Mouse (Mus musculus): Measurements from ENCODE around the gene Tubd1. TPM values are rescaled to one million over a fixed set of nuclear protein-coding genes. Genes with fewer than 3 reads are reported as not detected.

The Tubd1 gene
- polyA plus RNA-seq, 1 experiment from 2014 or later = 13.7 TPM

DNA sequence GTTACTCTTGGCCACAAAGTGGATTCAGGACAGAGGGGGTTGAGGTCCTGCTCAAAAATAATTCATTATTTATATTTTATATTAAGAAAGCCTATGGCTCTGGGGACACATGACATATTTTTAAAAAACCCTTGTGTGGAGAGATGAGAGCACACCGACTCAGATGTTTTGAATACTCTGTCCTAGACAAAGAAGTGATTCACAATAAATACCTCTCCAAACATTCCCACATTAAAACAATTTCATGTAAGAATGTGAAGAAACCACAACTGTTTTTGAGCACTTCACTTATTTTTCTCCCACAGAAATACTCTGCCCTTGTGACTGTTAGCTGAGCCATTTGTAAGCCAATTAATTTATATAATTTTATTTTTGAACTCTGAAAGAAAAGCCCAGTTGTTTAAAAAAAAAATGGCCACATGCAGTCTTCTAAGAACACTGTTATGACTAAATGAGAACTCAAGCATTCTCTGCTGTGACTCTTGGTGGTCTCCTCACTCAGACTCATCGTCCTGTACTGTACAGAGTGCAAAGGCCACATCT, 63.1 kb downstream of the Tubd1 start:
- Histone ChIP-seq H3K4me1 (peaks cover 41% of the 10 kb centered on the region), H3K4me3 (no peak overlapping the region), H3K36me3 (peaks cover 53% of the 10 kb centered on the region), H3K27me3 (replicated peaks) (no peaks in the 10 kb centered on the region), H3K9ac (no peak overlapping the region), H3K9me3 (replicated peaks) (no peaks in the 10 kb centered on the region), H3K27ac (no peak overlapping the region), H3K4me2 (no peak overlapping the region)
- ATAC-seq = no peak
- 82% methylated on average over 2 of the region's 2 CpGs for WGBS (ENCODE audit: insufficient replicate concordance)

DNA sequence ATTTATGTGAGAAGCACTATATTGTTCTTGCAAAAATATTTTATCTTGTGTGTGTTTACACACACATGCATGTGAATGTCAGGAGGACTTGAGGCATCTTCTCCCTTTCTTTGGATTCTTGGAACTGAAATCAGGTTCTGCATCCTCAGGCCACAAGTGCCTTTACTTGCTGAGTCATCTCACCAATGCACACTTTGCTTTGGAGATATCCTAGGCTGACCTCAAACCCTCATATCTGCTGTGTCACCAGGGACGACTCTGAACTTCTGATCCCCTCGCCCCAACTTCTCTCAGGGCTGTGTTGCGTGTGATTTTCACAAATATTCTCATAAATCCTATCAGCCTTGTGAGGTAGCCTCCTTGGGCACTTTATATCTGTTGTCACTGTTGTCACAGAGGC, 65.4 kb downstream of the Tubd1 start:
- H3K4me1 ChIP-seq = peaks cover 58% of the 10 kb centered on the region
- peak overlapping the region; percentile 34 for H3K4me2 ChIP-seq
- H3K27me3 ChIP-seq (replicated peaks) = no peaks in the 10 kb centered on the region
- peaks cover 40% of the 10 kb centered on the region for H3K36me3 ChIP-seq
- ATAC-seq = peak; percentile 87
- no peaks in the 10 kb centered on the region for H3K9me3 ChIP-seq (replicated peaks)
- peak overlapping the region; percentile 86 for H3K27ac ChIP-seq
- no peak overlapping the region for H3K4me3 ChIP-seq
- 14% methylated on average over 3 of the region's 3 CpGs for WGBS (ENCODE audit: insufficient replicate concordance)
- no peak overlapping the region for H3K9ac ChIP-seq

DNA sequence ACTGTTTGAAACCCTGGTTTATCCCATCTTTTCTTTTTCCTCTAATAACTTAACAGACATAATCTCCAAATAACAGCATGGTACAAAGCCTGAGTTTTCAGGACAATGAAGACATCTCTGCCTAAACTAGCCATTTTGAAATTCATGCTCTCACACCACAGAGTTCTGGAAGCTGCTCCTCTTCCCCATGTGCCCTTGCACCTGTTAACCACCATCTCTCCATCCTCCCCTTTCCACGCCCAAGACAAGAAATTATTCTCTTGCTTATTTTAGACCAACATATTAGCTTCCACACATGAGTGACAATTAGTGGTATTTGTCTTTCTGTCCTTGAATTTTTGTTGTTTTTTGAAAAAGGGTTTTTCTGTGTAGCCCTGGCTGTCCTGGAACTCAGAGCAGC, 67.2 kb downstream of the Tubd1 start:
- Histone ChIP-seq H3K9ac (no peak overlapping the region), H3K4me1 (peaks cover 65% of the 10 kb centered on the region), H3K27ac (peak overlapping the region; percentile 51; the same call in 1 of the 2 replicates), H3K4me3 (no peak overlapping the region), H3K4me2 (no peak overlapping the region), H3K36me3 (peaks cover 36% of the 10 kb centered on the region), H3K9me3 (replicated peaks) (no peaks in the 10 kb centered on the region), H3K27me3 (replicated peaks) (no peaks in the 10 kb centered on the region)
- no peak for ATAC-seq
- 85% methylated on average over 1 of the region's 1 CpGs for WGBS (ENCODE audit: insufficient replicate concordance)

DNA sequence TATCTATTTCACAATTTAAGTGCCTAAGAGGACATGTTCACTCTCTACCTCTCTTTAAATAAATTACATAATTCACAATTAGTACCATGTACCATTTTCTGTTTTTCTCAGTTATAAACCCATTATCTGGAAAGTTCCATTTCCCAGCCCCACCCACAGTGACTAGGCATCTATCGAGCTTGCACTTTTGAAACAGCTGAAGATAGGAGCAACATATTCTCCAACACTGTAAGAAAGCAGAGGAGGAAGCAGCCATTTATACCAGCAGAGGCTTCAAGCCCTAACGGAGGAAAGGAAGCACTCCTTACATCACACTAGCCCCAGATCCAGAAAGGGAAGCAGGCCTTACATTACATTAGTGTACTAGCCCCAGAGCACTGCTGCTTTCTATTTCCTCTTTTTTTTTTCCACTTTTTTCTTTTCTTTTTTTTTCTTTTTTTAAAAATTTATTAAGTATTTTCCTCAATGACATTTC, 69.3 kb downstream of the Tubd1 start:
- peak overlapping the region; percentile 15; the same call in 1 of the 2 replicates for H3K4me3 ChIP-seq
- H3K27me3 ChIP-seq (replicated peaks) = no peaks in the 10 kb centered on the region
- peak; percentile 85 for ATAC-seq
- H3K4me1 ChIP-seq = peaks cover 63% of the 10 kb centered on the region
- peak overlapping the region; percentile 58 for H3K4me2 ChIP-seq
- peaks cover 31% of the 10 kb centered on the region for H3K36me3 ChIP-seq
- H3K27ac ChIP-seq = peak overlapping the region; percentile 97
- peak overlapping the region; percentile 60 for H3K9ac ChIP-seq
- WGBS (ENCODE audit: insufficient replicate concordance) = 12% methylated on average over 2 of the region's 2 CpGs
- no peaks in the 10 kb centered on the region for H3K9me3 ChIP-seq (replicated peaks)

DNA sequence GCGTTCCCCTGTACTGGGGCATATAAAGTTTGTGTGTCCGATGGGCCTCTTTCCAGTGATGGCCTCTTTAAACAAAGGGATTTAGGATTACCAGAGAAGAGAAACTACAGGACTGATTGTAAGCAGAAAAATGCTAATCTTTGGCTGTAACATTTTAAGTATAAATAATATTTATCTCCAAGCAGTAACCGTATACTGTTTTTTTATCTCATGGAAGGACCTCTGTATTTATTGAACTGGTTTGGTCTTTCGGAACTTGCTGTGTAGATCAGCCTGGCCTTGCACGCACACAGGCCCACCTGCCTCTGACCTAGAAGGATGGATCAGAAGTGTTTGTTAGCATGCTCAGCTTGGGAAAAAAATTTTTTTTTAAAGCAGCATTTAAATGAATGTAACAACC, 69.8 kb downstream of the Tubd1 start:
- H3K9ac ChIP-seq = peak overlapping the region; percentile 60
- H3K27me3 ChIP-seq (replicated peaks) = no peaks in the 10 kb centered on the region
- H3K4me2 ChIP-seq = peak overlapping the region; percentile 58
- ATAC-seq = no peak
- peaks cover 32% of the 10 kb centered on the region for H3K36me3 ChIP-seq
- no peaks in the 10 kb centered on the region for H3K9me3 ChIP-seq (replicated peaks)
- WGBS (ENCODE audit: insufficient replicate concordance) = 62% methylated on average over 5 of the region's 5 CpGs
- H3K4me1 ChIP-seq = peaks cover 59% of the 10 kb centered on the region
- H3K27ac ChIP-seq = peak overlapping the region; percentile 97
- no peak overlapping the region for H3K4me3 ChIP-seq

MicroRNAs within 50 kb of the gene (microRNA counts, 519-probe panel; counts per million panel counts)
- microRNA mmu-miR-21 = 5,566 counts per million, percentile 89 among the panel's probes with 10 or more counts

Small RNA genes lying within 50 kb of the gene (microRNA-seq; reads per million reads assigned to microRNA genes)
- gene Mir21a = 32,463 reads per million, percentile 98 among the genes with 10 or more reads in this experiment

Other genes with a start within 250 kb of the Tubd1 start
- gene Med13, start 187.4 kb upstream of the Tubd1 start, polyA plus RNA-seq (2016; fragmentation: Nextera tagmentation; extraction: Ambion mirVana) = 4.4 and 4.5 TPM in 2 replicates
- 18.9 and 21.2 TPM in 2 replicates for gene Rnft1, start 60.3 kb upstream of the Tubd1 start, polyA plus RNA-seq (2016; fragmentation: Nextera tagmentation; extraction: Ambion mirVana)
- gene Rps6kb1, start 186 bp upstream of the Tubd1 start, polyA plus RNA-seq (2016; fragmentation: Nextera tagmentation; extraction: Ambion mirVana) = 35.9 and 40.6 TPM in 2 replicates
- 102 and 110 TPM in 2 replicates for gene Vmp1, start 138.8 kb downstream of the Tubd1 start, polyA plus RNA-seq (2016; fragmentation: Nextera tagmentation; extraction: Ambion mirVana)
- gene Ptrh2, start 139.0 kb downstream of the Tubd1 start, polyA plus RNA-seq (2016; fragmentation: Nextera tagmentation; extraction: Ambion mirVana) = 26.1 and 26.8 TPM in 2 replicates
- 133 and 135 TPM in 2 replicates for gene Cltc, start 212.6 kb downstream of the Tubd1 start, polyA plus RNA-seq (2016; fragmentation: Nextera tagmentation; extraction: Ambion mirVana)